Mouse (Mus musculus) c-Kit-negative CD71-positive TER-119-positive erythroid progenitor cells, embryonic 14.5 days (primary cell): Measurements from ENCODE around the gene Mapk11.
A peak's percentile ranks its signal among the peaks of the same experiment; 100 is the strongest.

ENCODE experiments used
- DNase-seq: peaks from one replicate; pipeline ENCODE4 v3.0.0-alpha.2; 2013; ENCODE audit warnings: low read depth, low spot score

Mapk11 gene

GRCm38 (mm10) chr15:89173906-89174214 is 24.4 kb upstream of the Mapk11 start:
- no peak for DNase-seq

GRCm38 (mm10) chr15:89173024-89173905 is 23.8 kb upstream of the Mapk11 start:
- no peak for DNase-seq

- DNase-seq = no peak
These were observed 23.0 kb upstream of the Mapk11 start for GRCm38 (mm10) chr15:89172276-89172935.

GRCm38 (mm10) chr15:89171526-89172051 is 22.2 kb upstream of the Mapk11 start:
- DNase-seq = no peak

- no peak for DNase-seq
These were observed 20.7 kb upstream of the Mapk11 start for GRCm38 (mm10) chr15:89170102-89170501.

GRCm38 (mm10) chr15:89169431-89169830 is 20.0 kb upstream of the Mapk11 start:
- no peak for DNase-seq

GRCm38 (mm10) chr15:89168922-89169321 is 19.5 kb upstream of the Mapk11 start:
- no peak for DNase-seq

GRCm38 (mm10) chr15:89165478-89165877 is 16.1 kb upstream of the Mapk11 start:
- no peak for DNase-seq

GRCm38 (mm10) chr15:89161397-89161796 is 12.0 kb upstream of the Mapk11 start:
- DNase-seq = no peak

GRCm38 (mm10) chr15:89158516-89158915 is 9.1 kb upstream of the Mapk11 start:
- no peak for DNase-seq

- DNase-seq = peak; percentile 27
These were observed 8.5 kb upstream of the Mapk11 start for GRCm38 (mm10) chr15:89157954-89158353.

- no peak for DNase-seq
These were observed 2.9 kb upstream of the Mapk11 start for GRCm38 (mm10) chr15:89152312-89152711.

- no peak for DNase-seq
These were observed 588 bp upstream of the Mapk11 start for GRCm38 (mm10) chr15:89150041-89150390.

GRCm38 (mm10) chr15:89148496-89149270 is 745 bp downstream of the Mapk11 start:
- DNase-seq = no peak

GRCm38 (mm10) chr15:89147895-89148294 is 1.5 kb downstream of the Mapk11 start:
- DNase-seq = no peak

- no peak for DNase-seq
These were observed 2.0 kb downstream of the Mapk11 start for GRCm38 (mm10) chr15:89147456-89147855.

- no peak for DNase-seq
These were observed 2.4 kb downstream of the Mapk11 start for GRCm38 (mm10) chr15:89147024-89147423.

GRCm38 (mm10) chr15:89146537-89146936 is 2.9 kb downstream of the Mapk11 start:
- no peak for DNase-seq

GRCm38 (mm10) chr15:89145813-89146350 is 3.5 kb downstream of the Mapk11 start:
- DNase-seq = no peak

GRCm38 (mm10) chr15:89144965-89145364 is 4.5 kb downstream of the Mapk11 start:
- no peak for DNase-seq

GRCm38 (mm10) chr15:89143134-89143533 is 6.3 kb downstream of the Mapk11 start:
- no peak for DNase-seq

- no peak for DNase-seq
These were observed 7.5 kb downstream of the Mapk11 start for GRCm38 (mm10) chr15:89141905-89142304.
